Mouse (Mus musculus) lung, postnatal 0 days (tissue): ENCODE measurements at regions not wholly inside any gene's neighbourhood (a gene's known extent, or its start where the extent isn't known, plus 50 kb on each side); places are given as distances from the start of the nearest gene placed in this dataset.

Source experiments
- ATAC-seq: fragments of 200-750 bp; cut with Nextera tagmentation; 2 replicates; pipeline ENCODE4 v1.8.0; 2017; ENCODE audit warnings: moderate library complexity
- DNase-seq: peaks from one replicate; pipeline ENCODE4 v3.0.0-alpha.2; 2016; ENCODE audit warnings: low spot score
- H3K27ac ChIP-seq: fragments of 300-500 bp; sonication (generic); 2 replicates; pipeline ENCODE4 v1.5.1; 2014; ENCODE audit warnings: antibody characterized with exemption, mild to moderate bottlenecking, low read length, mixed read lengths
- H3K27me3 ChIP-seq: fragments of 300-500 bp; sonication (generic); replicated peaks from 2 replicates; pipeline ENCODE4 v1.6.1; 2014; ENCODE audit warnings: low read length, mixed read lengths; ENCODE audit not compliant: insufficient read depth
- H3K36me3 ChIP-seq: fragments of 300-500 bp; sonication (generic); 2 replicates; pipeline ENCODE4 v1.6.1; 2014; ENCODE audit warnings: low read length, mixed read lengths; ENCODE audit not compliant: insufficient read depth
- H3K4me1 ChIP-seq: fragments of 300-500 bp; sonication (generic); 2 replicates; pipeline ENCODE4 v1.6.1; 2014; ENCODE audit warnings: antibody characterized with exemption, low read depth, low read length, mixed read lengths; ENCODE audit not compliant: insufficient read depth
- H3K4me2 ChIP-seq: fragments of 300-500 bp; sonication (generic); replicated peaks from 2 replicates; pipeline ENCODE4 v1.6.1; 2014; ENCODE audit warnings: low read depth, mild to moderate bottlenecking, low read length, moderate library complexity, mixed read lengths
- H3K4me3 ChIP-seq: fragments of 300-500 bp; sonication (generic); 2 replicates; pipeline ENCODE4 v1.5.1; 2014; ENCODE audit warnings: low read depth, low read length
- H3K9ac ChIP-seq: fragments of 300-500 bp; sonication (generic); replicated peaks from 2 replicates; pipeline ENCODE4 v1.6.1; 2014; ENCODE audit warnings: low read depth, mild to moderate bottlenecking
- H3K9me3 ChIP-seq: fragments of 300-500 bp; sonication (generic); 2 replicates; pipeline ENCODE4 v1.6.1; 2016; ENCODE audit warnings: low read length, mixed read lengths
- CTCF ChIP-seq: IDR thresholded peaks from 2 replicates; pipeline ENCODE4 v1.5.1; 2016; ENCODE audit warnings: antibody characterized with exemption, mild to moderate bottlenecking
- EP300 ChIP-seq: IDR thresholded peaks from 2 replicates; pipeline ENCODE4 v1.6.1; 2016; ENCODE audit warnings: antibody characterized with exemption, mild to moderate bottlenecking, control low read depth
- WGBS: fragments of 180-500 bp; shearing (Covaris S2); extraction: QIAGEN DNeasy Blood & Tissue Kit; methylation state at CpG from one replicate; pipeline ENCODE4 v1.1.7; 2014; 5-methylcytosine and 5-hydroxymethylcytosine counted together

- no peaks in the 10 kb centered on the region for H3K27me3 ChIP-seq
- H3K27ac ChIP-seq = no peak overlapping the region
- no peak for DNase-seq
- no peaks in the 10 kb centered on the region for H3K9me3 ChIP-seq
- ATAC-seq = no peak
- TF ChIP-seq EP300 (no peak), CTCF (no peak)
- no peaks in the 10 kb centered on the region for H3K4me1 ChIP-seq
- H3K36me3 ChIP-seq = no peaks in the 10 kb centered on the region
- H3K4me3 ChIP-seq = no peak overlapping the region
- H3K9ac ChIP-seq = no peak overlapping the region
- WGBS = 70% methylated on average over 3 of the region's 3 CpGs
- no peak overlapping the region for H3K4me2 ChIP-seq
These were observed 360.5 kb upstream of the Mef2c start for GRCm38 (mm10) chr13:83143316-83143715.

GRCm38 (mm10) chr13:83154626-83155124, 349.2 kb upstream of the Mef2c start:
- Histone ChIP-seq H3K27me3 (no peaks in the 10 kb centered on the region), H3K27ac (no peak overlapping the region), H3K4me3 (no peak overlapping the region), H3K4me2 (no peak overlapping the region), H3K9me3 (no peaks in the 10 kb centered on the region), H3K9ac (no peak overlapping the region), H3K4me1 (no peaks in the 10 kb centered on the region), H3K36me3 (no peaks in the 10 kb centered on the region)
- ATAC-seq (no peak), DNase-seq (no peak)
- TF ChIP-seq EP300 = no peak
- 56% methylated on average over 1 of the region's 1 CpGs for WGBS

GRCm38 (mm10) chr13:83159969-83160368, 343.9 kb upstream of the Mef2c start:
- Histone ChIP-seq H3K9me3 (no peaks in the 10 kb centered on the region), H3K4me3 (no peak overlapping the region), H3K27ac (no peak overlapping the region), H3K9ac (no peak overlapping the region), H3K4me2 (no peak overlapping the region), H3K36me3 (no peaks in the 10 kb centered on the region), H3K27me3 (no peaks in the 10 kb centered on the region), H3K4me1 (no peaks in the 10 kb centered on the region)
- DNase-seq (no peak), ATAC-seq (no peak)
- no peak for TF ChIP-seq CTCF
- no peak for TF ChIP-seq EP300
- WGBS = 53% methylated on average over 2 of the region's 2 CpGs

GRCm38 (mm10) chr13:83162761-83163160, 341.1 kb upstream of the Mef2c start:
- DNase-seq = no peak
- no peak overlapping the region for H3K4me2 ChIP-seq
- no peak overlapping the region for H3K4me3 ChIP-seq
- ATAC-seq = no peak
- no peak overlapping the region for H3K27ac ChIP-seq
- H3K36me3 ChIP-seq = no peaks in the 10 kb centered on the region
- H3K9me3 ChIP-seq = no peaks in the 10 kb centered on the region
- TF ChIP-seq CTCF (no peak), EP300 (no peak)
- H3K4me1 ChIP-seq = no peaks in the 10 kb centered on the region
- 79% methylated on average over 4 of the region's 4 CpGs for WGBS
- H3K9ac ChIP-seq = no peak overlapping the region
- H3K27me3 ChIP-seq = no peaks in the 10 kb centered on the region

GRCm38 (mm10) chr13:83175086-83175485, 328.7 kb upstream of the Mef2c start:
- H3K9me3 ChIP-seq = no peaks in the 10 kb centered on the region
- no peak overlapping the region for H3K9ac ChIP-seq
- H3K4me1 ChIP-seq = no peaks in the 10 kb centered on the region
- TF ChIP-seq CTCF (no peak), EP300 (no peak)
- no peak overlapping the region for H3K27ac ChIP-seq
- no peak overlapping the region for H3K4me3 ChIP-seq
- no peaks in the 10 kb centered on the region for H3K36me3 ChIP-seq
- DNase-seq = no peak
- ATAC-seq = no peak
- 52% methylated on average over 2 of the region's 2 CpGs for WGBS
- no peak overlapping the region for H3K4me2 ChIP-seq
- H3K27me3 ChIP-seq = no peaks in the 10 kb centered on the region

- no peak for TF ChIP-seq CTCF
- no peak for TF ChIP-seq EP300
- no peaks in the 10 kb centered on the region for H3K9me3 ChIP-seq
- H3K4me2 ChIP-seq = no peak overlapping the region
- WGBS = 51% methylated on average over 3 of the region's 3 CpGs
- no peaks in the 10 kb centered on the region for H3K36me3 ChIP-seq
- H3K4me1 ChIP-seq = no peaks in the 10 kb centered on the region
- no peak overlapping the region for H3K27ac ChIP-seq
- no peak overlapping the region for H3K9ac ChIP-seq
- no peaks in the 10 kb centered on the region for H3K27me3 ChIP-seq
- DNase-seq (no peak), ATAC-seq (no peak)
- no peak overlapping the region for H3K4me3 ChIP-seq
These were observed 301.7 kb upstream of the Mef2c start for GRCm38 (mm10) chr13:83201931-83202671.
